Mouse (Mus musculus): ENCODE results near the gene Nfkbiz.

The Nfkbiz gene

DNA sequence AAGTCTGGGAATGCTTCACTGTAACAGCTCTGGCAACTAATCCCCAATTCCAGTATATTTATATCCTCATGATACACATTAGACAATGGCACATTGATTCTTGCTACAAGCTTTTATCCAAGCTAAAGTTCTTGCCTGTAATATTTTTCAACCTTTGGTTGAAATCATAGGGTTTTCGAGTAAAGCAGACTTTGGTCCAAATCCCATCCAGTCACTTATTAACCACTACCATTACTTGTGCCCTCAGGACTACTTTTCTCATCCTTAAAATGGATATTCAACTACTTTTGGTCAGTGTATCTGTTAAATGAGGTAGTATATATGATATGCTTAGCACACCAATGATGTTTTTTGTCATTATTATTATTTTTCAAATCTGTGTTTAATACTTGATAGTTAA, 7.2 kb downstream of the Nfkbiz start:
- DNase-seq, result no peak

DNA sequence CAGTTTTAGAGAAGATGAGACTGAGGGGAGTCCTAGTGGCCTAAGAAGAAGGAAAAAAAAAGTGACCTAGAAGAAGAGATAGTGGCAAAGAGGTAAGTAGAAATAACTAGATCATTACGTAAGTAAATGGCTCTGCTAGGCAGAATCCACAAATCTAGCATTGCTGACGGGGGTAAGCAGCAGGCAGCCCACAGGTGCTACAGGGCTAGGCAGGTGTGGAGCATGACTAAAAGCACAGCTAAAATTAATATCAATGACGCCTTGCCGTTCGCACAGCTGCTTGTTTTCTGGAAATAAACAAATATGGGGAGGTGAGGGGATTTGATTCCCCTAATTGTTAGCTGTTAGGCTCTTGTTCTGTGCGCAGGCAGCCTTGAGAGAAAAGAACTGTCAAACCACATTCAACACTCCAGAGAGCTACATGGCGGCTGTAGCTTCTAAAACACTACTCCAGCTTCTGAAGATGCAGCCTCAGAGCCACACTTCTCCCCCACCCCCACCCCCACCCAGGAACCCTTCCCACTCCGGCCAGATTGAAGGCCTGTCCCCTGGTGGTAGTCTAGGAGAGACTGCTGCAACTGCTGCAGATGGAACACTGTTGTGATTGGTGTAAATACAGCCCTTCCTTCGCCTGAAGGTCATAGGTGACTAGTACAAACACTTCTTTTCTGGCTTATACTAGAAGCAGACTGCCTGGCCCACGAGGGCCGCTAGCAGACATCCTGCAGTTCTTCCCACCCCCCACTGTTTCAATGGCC, 15.1 kb downstream of the Nfkbiz start:
- DNase-seq, result no peak

DNA sequence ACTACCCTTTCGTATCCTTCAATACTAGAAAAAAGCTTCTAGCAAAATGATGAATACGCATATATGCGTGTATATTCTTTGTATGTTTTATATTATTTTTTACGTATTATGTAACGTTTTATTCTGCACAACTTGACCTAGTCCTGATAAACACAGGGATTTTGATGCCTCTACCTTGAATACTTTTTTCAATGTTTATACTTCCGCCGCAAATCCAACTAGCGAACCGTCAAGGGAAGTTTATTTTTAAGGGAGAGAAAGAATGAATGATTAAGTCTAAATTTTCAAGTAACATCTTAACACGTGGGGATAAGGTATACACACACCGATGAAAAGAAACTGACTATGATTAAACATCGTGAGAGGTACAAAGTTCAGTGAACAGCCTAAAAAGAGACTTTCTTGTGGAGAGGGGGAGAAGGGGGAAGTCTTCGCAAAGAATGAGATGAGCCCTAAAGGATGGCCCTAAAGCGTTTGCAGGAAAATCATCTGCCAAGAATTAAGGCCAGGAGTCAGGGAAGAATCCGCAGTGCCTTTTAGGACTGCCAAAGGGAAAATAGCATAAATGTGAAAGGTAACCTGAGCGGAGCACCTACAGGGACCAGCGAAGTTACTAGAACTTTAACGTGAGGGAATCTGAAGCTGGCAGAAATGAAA, 15.8 kb downstream of the Nfkbiz start:
- no peak for DNase-seq

DNA sequence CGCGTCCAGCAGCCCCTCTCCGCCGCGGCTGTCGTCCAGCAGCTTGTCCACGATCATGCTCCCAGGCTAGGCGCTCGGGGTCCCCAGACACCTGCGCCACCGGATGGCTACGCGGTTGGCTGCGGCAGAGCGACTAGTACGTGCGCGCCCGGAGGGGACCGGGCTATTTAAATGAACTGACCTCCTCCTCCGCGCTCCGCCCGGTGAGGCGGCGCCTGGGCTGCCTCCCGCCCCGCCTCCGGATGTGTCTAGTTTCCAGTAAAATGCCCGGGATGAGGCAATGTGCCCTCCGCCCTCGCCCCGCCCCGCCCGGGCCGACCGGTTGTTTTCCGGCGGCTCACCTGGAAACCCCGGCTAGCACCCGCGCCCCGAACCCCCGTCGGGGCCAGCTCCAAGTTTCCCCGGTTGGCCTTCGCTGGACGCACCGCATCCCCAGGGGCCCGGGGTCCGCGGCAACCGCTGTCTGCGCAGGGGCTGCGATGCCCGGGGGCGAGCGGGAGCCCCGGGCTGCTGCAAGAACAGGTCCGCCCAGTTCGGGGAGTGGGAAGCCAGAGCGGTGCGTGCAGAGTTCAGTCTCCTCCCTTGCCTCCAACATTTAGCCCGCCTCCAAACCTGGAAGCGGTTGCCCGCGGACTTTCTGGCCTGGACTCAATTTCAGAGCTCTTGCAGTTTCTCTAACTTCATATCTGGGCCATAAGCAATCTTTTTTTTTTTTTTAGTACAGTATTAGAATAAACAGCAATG, 16.5 kb downstream of the Nfkbiz start:
- peak; percentile 90 to 94 for DNase-seq

DNA sequence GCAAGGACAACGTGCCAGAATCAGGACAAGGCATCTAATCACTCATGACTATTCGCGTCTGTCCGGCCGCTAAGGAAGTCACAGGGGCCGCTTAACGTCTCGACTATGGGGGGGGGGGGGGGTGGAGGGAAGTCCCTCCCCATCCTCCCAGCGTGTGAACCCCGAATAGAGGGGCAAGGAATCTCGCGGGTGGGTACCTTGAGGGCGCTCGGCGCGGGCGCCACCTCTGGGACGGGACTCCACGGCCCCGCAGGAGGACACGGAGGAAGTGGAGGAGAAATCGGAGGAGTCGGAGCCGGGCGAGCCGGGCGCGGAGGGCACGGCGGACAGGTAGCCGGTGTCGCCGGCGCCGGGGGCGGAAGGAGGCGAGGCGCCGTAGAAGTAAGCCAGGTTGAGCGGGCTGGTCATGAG, 17.1 kb downstream of the Nfkbiz start:
- DNase-seq, result peak in 1 of 2 experiments; percentile 17

DNA sequence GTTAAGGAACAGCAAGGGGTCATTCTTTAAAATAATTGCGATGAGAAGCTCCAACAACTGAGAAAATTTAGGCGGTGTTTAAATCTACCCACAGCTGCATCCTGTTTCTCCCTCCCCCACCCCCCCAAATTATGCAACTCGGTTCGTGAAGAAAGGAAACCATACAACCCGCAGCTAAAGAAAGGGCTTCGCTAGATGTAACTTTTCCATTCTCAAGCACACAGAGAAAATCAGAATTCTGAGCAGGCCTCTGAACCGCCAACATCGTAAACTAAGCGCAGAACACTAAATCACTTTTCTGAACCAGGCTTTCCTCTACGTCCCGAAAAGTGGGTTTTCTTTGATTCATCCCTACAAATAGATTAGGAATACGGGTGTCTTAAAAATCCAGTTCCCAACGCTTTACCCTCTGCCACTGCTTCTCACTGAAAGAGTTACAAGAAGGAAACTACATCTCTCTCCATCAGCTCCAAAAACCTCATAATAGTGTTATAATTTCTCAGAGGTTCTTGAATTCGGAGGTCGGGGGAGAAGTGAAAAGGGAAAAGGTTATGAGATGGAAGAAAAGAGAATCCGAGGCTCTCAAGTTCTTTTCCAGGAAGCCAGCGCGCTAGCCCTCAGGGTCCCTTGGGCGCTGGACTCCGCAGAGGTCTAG, 17.7 kb downstream of the Nfkbiz start:
- DNase-seq, result peak in 1 of 2 experiments; percentile 36

DNA sequence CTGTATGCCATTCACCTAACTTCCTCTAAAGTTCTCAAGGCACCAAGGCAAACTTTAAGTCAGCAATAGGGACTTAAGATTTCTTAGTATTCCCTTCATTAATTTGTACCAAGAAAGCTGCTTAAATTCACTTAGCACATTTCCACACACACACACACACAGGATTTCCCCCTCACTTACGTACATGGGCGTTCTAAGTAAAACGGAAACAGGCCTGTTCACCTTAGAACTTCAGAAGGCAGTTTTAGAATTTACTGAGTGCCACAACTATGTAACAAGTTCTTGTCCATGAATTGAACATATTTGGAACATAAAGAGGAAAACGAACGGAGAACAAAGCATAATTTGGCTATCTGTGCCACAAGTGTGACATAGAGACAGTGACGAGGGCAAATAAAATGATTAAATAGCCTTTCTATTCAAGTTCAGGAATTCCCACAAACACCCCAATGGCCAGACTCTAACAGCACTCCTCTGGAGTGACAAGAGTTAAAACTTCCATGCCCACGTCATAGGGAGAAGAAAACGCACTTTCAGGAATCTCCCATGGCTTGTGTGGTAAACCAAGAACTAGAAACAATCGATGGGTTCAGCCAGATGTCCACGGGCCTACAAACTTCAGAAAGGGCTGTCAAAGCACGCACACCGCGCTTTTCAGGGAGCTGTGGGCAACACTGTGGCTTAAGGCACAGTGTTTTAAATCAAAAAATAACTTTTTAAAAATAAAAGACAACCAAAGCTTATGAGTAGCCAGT, 18.4 kb downstream of the Nfkbiz start:
- no peak for DNase-seq

DNA sequence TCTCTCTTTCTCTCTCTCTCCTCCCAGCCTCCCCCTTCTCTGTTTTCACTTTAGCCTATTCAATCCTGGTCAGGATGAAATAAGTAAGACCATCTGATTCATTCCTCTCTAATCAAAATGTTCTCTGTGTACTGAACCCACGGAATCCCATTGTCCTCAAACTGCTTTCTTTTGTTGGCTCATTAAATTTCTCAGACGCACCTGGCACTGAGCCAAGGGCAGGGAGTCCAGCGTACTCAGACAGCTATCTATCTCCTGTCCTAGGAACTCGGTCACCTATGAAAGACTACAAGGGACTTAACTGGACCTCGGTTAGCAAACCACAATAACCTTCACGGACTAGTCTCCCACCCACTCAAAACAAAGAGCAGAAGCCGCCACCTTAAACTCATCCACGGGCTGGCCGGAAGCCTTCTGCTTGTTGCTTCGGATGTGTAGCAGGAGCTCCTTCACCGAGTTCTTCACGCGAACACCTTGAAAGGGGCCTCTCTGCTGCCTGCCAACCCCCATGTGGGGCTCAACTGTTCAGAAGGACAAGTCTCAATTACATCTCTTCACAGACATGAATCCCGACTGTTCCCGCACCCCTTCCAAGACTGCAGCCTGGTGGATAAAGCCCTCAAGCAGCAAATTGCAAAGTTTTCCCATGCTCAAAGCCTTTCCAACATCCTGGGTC, 19.4 kb downstream of the Nfkbiz start:
- peak; percentile 45 to 46 for DNase-seq

DNA sequence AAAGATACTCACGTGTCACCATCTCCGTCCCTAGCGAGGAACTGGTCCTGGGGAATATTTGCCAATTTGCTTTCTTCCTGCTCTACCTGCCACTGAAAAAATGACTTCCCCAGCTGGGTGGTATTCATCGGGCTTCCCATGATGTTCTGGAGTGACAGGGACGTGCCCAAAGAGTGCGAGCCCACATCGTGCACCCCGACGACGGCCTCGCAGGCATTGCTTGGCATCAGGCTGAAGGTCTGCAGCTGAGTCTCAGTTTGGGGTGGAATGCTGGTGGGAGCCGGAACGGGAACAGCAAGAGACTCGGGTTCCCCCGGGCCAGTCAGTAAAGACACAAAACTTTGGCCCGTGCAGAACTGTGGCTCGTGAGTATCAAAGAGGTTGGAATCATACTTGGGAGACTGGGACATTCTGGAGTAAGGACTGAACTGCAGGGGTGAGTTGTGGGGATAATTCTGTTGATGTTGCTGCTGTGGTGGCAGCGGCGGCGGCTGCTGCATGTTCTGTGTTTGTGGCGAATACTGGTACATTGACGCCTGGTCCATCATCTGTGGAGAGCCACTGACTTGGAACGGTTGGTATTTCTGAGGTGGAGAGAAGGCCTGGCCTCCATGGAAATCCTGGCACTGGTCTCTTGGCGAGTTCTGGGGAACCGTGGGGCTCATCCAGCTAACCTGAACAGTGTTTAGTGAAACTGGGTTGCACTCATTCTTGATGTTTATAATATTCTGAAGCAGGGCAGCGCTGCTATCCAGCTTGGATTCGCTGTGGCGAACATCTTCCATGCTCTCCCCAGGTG, 20.8 kb downstream of the Nfkbiz start:
- DNase-seq, result no peak

DNA sequence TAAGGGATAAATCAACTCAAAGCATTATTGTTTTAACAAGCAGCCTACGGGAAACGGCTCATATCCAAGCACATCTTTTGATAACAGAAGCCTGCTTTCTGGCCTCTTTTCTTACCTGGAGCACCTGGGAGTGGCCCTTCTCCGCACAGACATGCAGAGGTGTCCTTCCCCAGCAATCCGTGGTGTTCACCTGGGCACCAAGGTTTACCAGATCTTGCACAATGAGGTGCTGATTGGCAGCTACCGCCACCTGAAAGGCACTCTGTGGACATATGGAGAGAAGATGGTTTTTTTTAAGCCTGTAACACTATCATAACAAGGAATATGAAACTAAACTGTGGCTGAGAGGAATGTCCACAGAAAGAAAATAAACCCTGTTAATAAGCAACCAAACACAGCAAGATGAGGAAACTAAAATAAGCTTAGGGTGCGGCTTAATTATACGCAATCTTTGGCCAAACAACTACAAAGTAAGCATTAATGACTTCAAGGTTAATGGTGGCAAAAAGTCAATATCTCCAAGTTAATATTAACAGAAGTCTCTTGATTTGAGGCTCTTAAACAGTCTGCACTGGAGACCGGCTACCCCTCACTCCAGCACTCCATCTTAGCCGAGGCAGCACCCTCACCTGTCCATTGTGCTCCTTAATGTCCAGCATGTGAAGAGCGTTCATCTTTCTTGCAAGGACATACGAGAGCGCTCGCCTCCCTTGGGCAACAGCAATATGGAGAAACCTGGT, 22.3 kb downstream of the Nfkbiz start:
- DNase-seq, result no peak

DNA sequence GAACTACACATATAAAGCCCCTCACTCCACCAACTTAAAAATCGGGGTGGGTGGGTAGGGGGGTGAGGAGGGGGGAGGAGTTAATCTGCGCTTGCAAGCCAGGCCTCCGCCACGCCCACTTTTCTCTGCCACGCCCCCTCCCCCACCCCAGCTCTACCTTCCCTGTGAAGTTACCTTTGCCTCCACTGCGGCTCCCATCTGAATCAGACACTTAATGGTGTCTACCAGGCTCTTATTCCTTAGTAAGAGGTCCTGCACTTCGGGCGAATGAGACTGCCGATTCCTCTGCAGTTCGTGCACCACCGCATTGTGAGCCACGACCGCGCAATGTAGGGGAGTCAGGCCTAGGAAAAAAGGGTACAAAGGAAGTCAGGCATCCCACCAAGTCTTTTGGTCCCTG, 23.2 kb downstream of the Nfkbiz start:
- no peak for DNase-seq

DNA sequence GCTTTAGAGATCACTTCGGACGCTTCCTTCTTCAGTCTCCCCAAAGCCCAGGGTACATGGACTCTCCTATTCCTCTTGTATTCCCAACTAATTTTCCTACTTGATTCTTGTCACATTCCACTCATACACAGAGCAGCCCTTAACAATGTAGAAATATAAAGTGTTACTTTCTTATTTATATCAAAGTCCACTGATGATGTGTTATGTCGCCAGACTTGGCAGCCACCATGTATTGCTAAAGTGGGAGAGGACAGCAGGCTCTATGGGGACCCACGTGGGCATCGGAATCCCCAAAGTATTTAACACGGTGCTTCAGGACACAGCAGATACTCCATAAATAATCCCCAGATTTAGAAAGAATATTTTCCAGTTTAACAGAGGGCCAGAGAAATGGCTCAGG, 24.0 kb downstream of the Nfkbiz start:
- DNase-seq, result no peak

DNA sequence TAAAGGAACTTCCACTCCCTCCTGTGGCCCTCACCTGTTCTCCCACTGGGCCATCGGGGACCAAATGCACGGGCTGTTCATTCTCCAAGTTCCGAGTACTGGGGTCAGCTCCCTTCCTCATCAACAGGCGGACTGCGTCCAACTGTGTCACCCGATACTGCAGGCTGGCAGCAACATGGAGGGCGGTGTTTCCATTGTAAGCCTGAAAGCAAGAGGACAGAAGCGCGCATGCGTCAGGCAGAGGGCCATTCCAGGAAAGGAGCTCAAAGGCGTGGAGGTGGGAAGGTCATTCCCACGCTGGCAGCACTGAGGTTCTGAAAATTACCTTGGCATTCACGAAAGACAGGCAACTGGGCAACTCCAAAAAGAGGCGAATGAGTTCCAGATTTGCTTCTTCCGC, 24.8 kb downstream of the Nfkbiz start:
- DNase-seq, result no peak

DNA sequence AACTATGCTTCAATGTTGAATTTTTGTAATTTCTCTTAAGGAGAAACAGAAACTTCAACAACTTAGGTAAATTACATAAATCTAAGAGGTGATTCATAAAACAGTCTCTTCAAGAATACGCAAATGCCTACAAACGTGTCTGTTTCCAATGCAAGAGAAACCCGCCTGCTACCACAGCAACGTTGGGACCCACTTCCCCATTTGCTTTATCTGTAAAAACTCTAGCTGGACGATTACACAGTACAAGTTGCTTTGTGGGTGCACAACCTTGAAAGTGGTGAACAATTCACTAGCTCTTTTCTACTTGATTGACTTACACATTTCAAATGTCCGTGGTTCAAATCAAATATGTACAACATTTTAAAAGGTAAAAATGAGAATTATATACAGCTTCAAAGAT, 26.9 kb downstream of the Nfkbiz start:
- DNase-seq, result no peak

DNA sequence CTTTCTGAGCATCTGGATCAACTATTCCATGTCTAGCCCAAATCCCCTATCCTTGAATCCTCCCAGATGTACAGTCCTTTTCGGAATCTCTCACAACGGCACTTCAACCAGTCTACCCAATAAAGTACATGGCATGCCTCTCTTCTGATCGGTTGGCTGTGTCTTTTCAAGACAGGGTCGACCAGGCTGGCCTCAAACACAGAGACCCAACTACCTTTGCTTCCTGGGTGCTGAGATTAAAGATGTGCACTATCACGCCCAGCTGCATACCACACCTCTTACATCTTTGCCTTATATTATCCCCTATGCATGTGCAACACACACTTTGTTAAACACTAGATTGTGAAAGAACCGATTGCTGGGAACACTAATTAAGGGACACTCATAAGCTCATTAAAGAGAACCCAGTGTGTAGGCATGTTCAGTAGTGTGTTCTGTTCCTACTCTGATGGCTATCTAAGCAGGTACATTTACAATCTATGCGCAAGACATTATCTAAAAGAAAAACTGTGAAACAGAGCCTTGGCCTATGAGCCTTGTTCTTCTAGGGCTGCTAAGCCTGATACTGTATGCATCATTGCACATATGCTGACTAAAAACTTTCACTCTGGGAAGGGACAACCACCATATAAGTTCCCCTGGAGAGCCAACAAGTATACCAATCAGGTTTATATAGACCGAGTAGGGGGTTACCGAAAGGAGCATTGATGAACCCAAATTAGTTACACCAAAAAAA, 28.8 kb downstream of the Nfkbiz start:
- no peak for DNase-seq

DNA sequence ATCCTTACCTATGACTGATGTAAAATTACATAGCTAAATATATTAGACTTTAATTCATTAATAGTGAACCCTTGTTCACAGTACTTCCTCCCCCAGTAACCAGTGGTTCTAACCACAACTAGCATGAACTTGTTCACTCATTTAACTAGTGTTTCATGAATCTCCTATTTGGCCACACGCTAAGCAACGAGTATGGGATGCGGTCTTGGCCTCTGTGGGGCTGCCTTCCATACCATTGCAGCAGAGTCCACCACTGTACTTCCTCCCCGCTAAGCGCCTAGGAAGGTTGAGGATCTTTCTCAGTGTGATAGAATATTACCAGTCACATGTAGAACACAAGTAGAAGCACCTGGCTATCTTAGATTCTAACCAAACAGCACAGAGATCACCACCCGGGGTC, 29.4 kb downstream of the Nfkbiz start:
- DNase-seq, result no peak

DNA sequence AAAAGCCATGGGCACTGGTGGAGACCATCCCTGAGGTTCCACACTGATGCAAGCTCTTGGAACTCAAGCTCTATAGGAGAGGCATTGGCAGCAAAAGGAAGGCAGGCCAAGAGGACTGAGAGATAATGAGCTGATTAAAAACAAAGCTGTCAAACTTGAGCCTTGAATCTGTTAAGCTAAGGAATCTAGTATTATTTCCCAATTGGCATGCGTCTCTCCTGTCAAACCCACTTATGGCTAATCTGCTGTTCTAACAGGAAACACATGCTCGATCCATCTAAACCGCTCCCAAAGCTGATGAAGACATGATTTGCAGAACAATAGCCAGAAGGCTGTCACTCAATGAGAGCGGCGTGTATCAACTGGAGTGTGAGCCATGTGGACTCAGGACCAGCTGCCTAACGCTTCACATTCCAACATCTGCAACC, 31.2 kb downstream of the Nfkbiz start:
- DNase-seq, result no peak

DNA sequence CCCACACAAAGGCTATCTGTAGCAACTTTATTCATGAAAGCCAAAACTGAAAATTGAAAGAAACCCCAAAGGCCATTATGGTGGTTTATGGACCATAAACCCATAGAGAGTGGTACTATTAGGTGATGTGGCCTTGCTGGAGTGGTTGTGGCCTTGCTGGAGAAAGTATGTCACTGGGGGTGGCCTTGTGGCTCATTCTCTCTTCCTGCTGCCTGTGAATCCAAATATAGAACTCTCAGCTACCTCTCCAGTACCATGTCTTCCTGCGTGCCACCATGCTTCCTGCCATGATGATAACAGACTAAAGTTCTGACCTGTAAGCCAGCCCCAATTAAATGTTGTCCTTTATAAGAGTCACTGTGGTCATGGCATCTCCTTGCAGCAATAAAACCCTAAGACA, 33.9 kb downstream of the Nfkbiz start:
- DNase-seq, result no peak

DNA sequence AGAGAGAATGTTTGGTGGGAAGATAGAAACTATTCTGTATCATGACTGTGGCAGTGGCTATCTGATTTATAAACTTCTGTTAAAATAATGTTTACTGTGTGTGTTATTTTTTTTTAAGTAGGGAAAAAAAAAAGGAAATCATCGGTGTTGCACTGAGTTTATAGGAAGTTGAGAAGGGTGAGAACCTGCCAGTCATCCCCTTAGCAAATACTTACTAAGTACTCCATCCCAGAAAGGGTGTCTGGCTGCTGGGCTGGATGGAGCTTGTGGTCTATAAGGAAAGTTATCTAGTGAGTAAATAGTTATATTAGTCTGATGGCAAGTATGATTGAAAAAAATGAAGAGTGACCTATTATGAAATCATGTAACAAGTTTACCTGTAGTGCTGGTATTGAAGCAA, 37.1 kb downstream of the Nfkbiz start:
- no peak for DNase-seq

DNA sequence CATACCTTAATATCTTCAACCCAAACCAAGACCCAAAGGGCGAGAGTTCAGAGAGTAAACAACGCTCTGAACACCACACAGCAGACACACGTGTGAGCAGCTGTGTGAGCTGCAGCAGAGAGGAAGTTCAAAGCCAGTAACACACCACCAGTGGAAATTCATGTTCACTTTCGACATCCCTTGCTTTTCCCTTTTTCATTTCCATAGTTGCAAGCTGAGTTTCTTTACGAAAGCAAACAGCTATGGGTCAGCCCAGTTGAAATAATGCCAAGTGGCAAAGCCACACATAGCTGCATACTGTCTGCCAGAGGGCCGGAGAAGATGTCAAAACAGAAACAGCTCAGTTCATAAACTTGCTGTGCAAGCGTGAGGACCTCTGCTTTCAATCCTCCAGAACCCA, 39.9 kb downstream of the Nfkbiz start:
- DNase-seq, result no peak
